Mouse (Mus musculus) cortical plate, adult 2 months (tissue): ENCODE measurements around the gene Sebox. TPM values are rescaled to one million over a fixed set of nuclear protein-coding genes. Genes with fewer than 3 reads are reported as not detected.
"Not testable (repeated sequence)": the region's sequence is repeated elsewhere in the genome, so short reads cannot be mapped to it uniquely, and the experiment has no call there.

ENCODE experiments used
- H3K27ac ChIP-seq: fragments of 200-500 bp; 2 replicates; pipeline ENCODE4 v1.5.1; 2012; ENCODE audit warnings: low read length, control low read depth, inconsistent platforms; ENCODE audit not compliant: insufficient read depth
- H3K4me1 ChIP-seq: fragments of 200-500 bp; 2 replicates; pipeline ENCODE4 v1.6.1; 2011; ENCODE audit warnings: low read length; ENCODE audit not compliant: control insufficient read depth, insufficient read depth
- H3K4me3 ChIP-seq: fragments of 200-500 bp; 2 replicates; pipeline ENCODE4 v1.5.1; 2011; ENCODE audit warnings: mild to moderate bottlenecking, low read length, control low read depth; ENCODE audit not compliant: insufficient read depth
- CTCF ChIP-seq: fragments of 200-500 bp; IDR thresholded peaks from 2 replicates; pipeline ENCODE4 v1.5.1; 2011; ENCODE audit warnings: mild to moderate bottlenecking, control low read depth, low read length; ENCODE audit not compliant: insufficient read depth; ENCODE audit errors: extremely low read depth
- POLR2A ChIP-seq: fragments of 200-500 bp; IDR thresholded peaks from 2 replicates; pipeline ENCODE4 v1.6.1; 2011; ENCODE audit warnings: mild to moderate bottlenecking, low read length, control low read depth; ENCODE audit not compliant: insufficient read depth; ENCODE audit errors: extremely low read depth
- polyA plus RNA-seq: library from polyadenylated mRNA; depleted of rRNA; stranded (reverse); fragments of >200 nt; gene quantifications from 2 replicates; pipeline ENCODE4 v1.2.3, GENCODE M21; 2012

Gene Sebox
- polyA plus RNA-seq, 1 experiment = 3.3 TPM

GRCm38 (mm10) chr11:78528714-78529113, 25.5 kb downstream of the Sebox start:
- Histone ChIP-seq H3K4me3 (no peak overlapping the region), H3K4me1 (no peaks in the 10 kb centered on the region), H3K27ac (no peak overlapping the region)
- TF ChIP-seq POLR2A (no peak), CTCF (no peak)

- no peak overlapping the region for H3K27ac ChIP-seq
These were observed 26.8 kb downstream of the Sebox start for GRCm38 (mm10) chr11:78530001-78530400.

GRCm38 (mm10) chr11:78531046-78531445, 27.8 kb downstream of the Sebox start:
- Histone ChIP-seq H3K27ac (peak overlapping the region; percentile 15; the same call in 1 of the 2 replicates), H3K4me1 (peaks cover 3% of the 10 kb centered on the region; the same call in 1 of the 2 replicates), H3K4me3 (no peak overlapping the region)
- TF ChIP-seq POLR2A (no peak), CTCF (no peak)

More at GRCm38 (mm10) chr11:78530001-78530400, 26.8 kb downstream of the Sebox start:
- no peak for TF ChIP-seq POLR2A
- Histone ChIP-seq H3K4me1 (peaks cover under 1% of the 10 kb centered on the region; the same call in 1 of the 2 replicates), H3K4me3 (no peak overlapping the region)

- not testable (repeated sequence) for H3K27ac ChIP-seq, H3K4me1 ChIP-seq, H3K4me3 ChIP-seq
These were observed 28.3 kb downstream of the Sebox start for GRCm38 (mm10) chr11:78531515-78531914.

- peaks cover 5% of the 10 kb centered on the region; the same call in 1 of the 2 replicates for H3K4me1 ChIP-seq
- H3K27ac ChIP-seq = no peak overlapping the region
- TF ChIP-seq CTCF (no peak), POLR2A (no peak)
- no peak overlapping the region for H3K4me3 ChIP-seq
These were observed 31.3 kb downstream of the Sebox start for GRCm38 (mm10) chr11:78534516-78534915.

- H3K4me1 ChIP-seq = peaks cover 5% of the 10 kb centered on the region; the same call in 1 of the 2 replicates
- no peak for TF ChIP-seq CTCF
- TF ChIP-seq POLR2A = no peak
- peak overlapping the region; percentile 65 for H3K4me3 ChIP-seq
- H3K27ac ChIP-seq = peak overlapping the region; percentile 13; the same call in 1 of the 2 replicates
These were observed 32.3 kb downstream of the Sebox start for GRCm38 (mm10) chr11:78535376-78536079.

GRCm38 (mm10) chr11:78536080-78536689, 32.9 kb downstream of the Sebox start, which contains the start of the genes Tnfaip1 and Ift20:
Gene Tnfaip1 (minus strand): TSS chr11:78536332.
Gene Ift20 (plus strand): TSS chr11:78536361.
- peak within 1 kb of the TSS; percentile 65 for H3K4me3 ChIP-seq
- peak within 1 kb of the TSS; percentile 13; the same call in 1 of the 2 replicates for H3K27ac ChIP-seq
- TF ChIP-seq CTCF = no peak
- TF ChIP-seq POLR2A = peak; percentile 90
- peaks cover 5% of the 10 kb centered on the region; the same call in 1 of the 2 replicates for H3K4me1 ChIP-seq

GRCm38 (mm10) chr11:78536690-78537084, 33.4 kb downstream of the Sebox start:
- Histone ChIP-seq H3K27ac (no peak overlapping the region), H3K4me3 (peak overlapping the region; percentile 65), H3K4me1 (peaks cover 5% of the 10 kb centered on the region; the same call in 1 of the 2 replicates)
- TF ChIP-seq CTCF (no peak), POLR2A (no peak)

- no peak overlapping the region for H3K4me3 ChIP-seq
- no peak for TF ChIP-seq POLR2A
- no peak for TF ChIP-seq CTCF
- no peak overlapping the region for H3K27ac ChIP-seq
- peaks cover 1% of the 10 kb centered on the region; the same call in 1 of the 2 replicates for H3K4me1 ChIP-seq
These were observed 37.1 kb downstream of the Sebox start for GRCm38 (mm10) chr11:78540358-78540757.
